9 mouse cellular contexts compared by ENCODE assay signal in the genomic region with DNA sequence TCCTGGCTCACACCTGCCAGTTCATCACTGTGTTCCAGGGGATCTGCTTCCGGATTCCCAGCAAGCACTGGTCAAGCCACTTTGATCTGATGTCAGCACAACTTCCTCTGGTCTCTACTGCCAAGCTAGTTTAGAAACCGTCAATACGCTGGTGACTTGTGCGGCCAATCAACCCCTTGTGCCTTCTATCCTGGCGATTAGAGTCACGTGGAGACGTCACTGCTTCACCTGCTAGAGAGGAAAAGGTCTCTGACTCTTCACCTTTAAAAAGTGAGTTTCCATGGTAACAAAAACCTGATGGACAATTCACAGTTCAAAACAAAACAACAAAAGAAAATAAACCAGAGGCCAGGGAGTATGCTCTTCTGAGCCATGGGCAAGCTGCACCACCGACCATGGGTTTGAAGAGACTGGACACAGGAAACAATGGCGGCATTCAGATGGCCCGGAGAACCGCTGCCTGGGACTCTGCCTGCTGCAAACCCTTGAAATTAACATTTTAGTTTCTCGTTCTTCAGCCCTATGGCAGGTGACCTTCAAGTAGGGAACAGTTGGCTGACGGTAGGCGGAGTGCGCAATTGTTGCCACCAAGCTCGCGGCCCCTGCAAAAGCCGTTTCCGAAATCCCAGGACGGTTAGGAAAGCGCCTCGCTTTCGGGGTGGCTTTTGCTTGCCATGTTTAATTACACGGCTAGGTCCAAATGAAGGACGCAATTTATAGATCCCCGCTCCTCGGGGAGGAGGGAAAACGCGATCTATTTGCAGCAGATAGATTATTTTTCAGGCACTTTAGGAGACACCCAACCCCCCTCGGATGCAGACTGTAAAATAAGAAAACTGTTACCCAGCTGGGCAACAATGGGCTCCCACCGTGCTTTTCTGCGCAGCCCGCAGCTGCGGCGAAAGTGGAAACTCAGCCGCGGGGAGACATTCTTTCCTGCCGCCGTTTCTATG.
A peak's percentile ranks its signal among the peaks of the same experiment; 100 is the strongest.
DNase-seq lines count a peak whose midpoint lies in the region; ATAC-seq and TF ChIP-seq lines count a peak whose summit lies in the region.
"Had no signal": no experiment of that assay in that cellular context is flagged by ENCODE, and none has a peak within 500 bp of the region (broad histone marks: within the 10 kb centered on the region; RNA-seq: fewer than 3 reads in every experiment).

No protein-coding gene starts in this region.

- no peaks in the 10 kb centered on the region for H3K4me1 ChIP-seq in limb, embryonic 11.5 days (ENCODE audit: control insufficient read depth, insufficient read depth, low read length)
- no peaks in the 10 kb centered on the region for H3K4me1 ChIP-seq in stomach, postnatal 0 days (replicated peaks; ENCODE audit: control insufficient read depth, insufficient read depth)

- H3K4me2 ChIP-seq in limb, embryonic 11.5 days (ENCODE audit: low read depth, severe bottlenecking), result peak overlapping the region; percentile 51
- peak overlapping the region; percentile 9 for H3K4me2 ChIP-seq in stomach, postnatal 0 days (replicated peaks; ENCODE audit: low read depth)

- TF ChIP-seq EP300 in stomach, postnatal 0 days (optimal IDR thresholded peaks at IDR 0.05), result no peak

- no peak for TF ChIP-seq CTCF in stomach, postnatal 0 days (IDR thresholded peaks at IDR 0.05; ENCODE audit: low read depth)

- H3K27me3 ChIP-seq in limb, embryonic 11.5 days (ENCODE audit: control insufficient read depth, insufficient read depth, low read length), result peaks cover 33% of the 10 kb centered on the region
- peaks cover 2% of the 10 kb centered on the region; the same call in 1 of the 2 replicates for H3K27me3 ChIP-seq in stomach, postnatal 0 days (ENCODE audit: control insufficient read depth, insufficient read depth, low read length)

- no peaks in the 10 kb centered on the region for H3K36me3 ChIP-seq in limb, embryonic 11.5 days (ENCODE audit: control insufficient read depth, insufficient read depth, low read length)
- no peaks in the 10 kb centered on the region for H3K36me3 ChIP-seq in stomach, postnatal 0 days (ENCODE audit: control insufficient read depth, insufficient read depth, low read length)

- H3K9me3 ChIP-seq in limb, embryonic 11.5 days (ENCODE audit: control insufficient read depth, low read length), result no peaks in the 10 kb centered on the region
- H3K9me3 ChIP-seq in stomach, postnatal 0 days (ENCODE audit: control insufficient read depth, low read length), result no peaks in the 10 kb centered on the region

- DNase-seq in adrenal gland, adult (ENCODE audit: inconsistent age in 2 of 2, low spot score in 1 of 2), result peak; percentile 25 to 60
- no peak for DNase-seq in adrenal gland, postnatal 4 days (ENCODE audit: low spot score in 2 of 2)
- DNase-seq in right cerebral cortex, postnatal 25 days, result peak; percentile 9
- DNase-seq in right cerebral cortex, postnatal 14 days, result no peak
- DNase-seq in limb, embryonic 11.5 days (ENCODE audit: low spot score), result peak; percentile 47
- peak; percentile 16 for DNase-seq in stomach, postnatal 0 days (ENCODE audit: low spot score)
- DNase-seq in kidney, postnatal 10 days, result no peak
- no peak for DNase-seq in kidney, postnatal 36 days

- H3K27ac ChIP-seq in limb, embryonic 11.5 days (replicated peaks; ENCODE audit: low read depth, low read length), result no peak overlapping the region
- no peak overlapping the region for H3K27ac ChIP-seq in stomach, postnatal 0 days (replicated peaks)
- H3K27ac ChIP-seq: macrophage had no signal

- H3K4me3 ChIP-seq in limb, embryonic 11.5 days (ENCODE audit: low read depth, low read length), result peak overlapping the region; percentile 24
- H3K4me3 ChIP-seq in stomach, postnatal 0 days (ENCODE audit: low read depth, low read length), result peak overlapping the region; percentile 17; the same call in 1 of the 2 replicates

- 11% methylated on average over 39 of the region's 39 CpGs for WGBS in limb, embryonic 11.5 days
- WGBS in stomach, postnatal 0 days, result 13% methylated on average over 39 of the region's 39 CpGs

- H3K9ac ChIP-seq in limb, embryonic 11.5 days (ENCODE audit: low read length), result peak overlapping the region; percentile 17; the same call in 1 of the 2 replicates
- H3K9ac ChIP-seq in stomach, postnatal 0 days (ENCODE audit: low read length), result no peak overlapping the region

- ATAC-seq in limb, embryonic 11.5 days (ENCODE audit: insufficient number of reproducible peaks, low FRiP score, low TSS enrichment, low read depth), result no peak
- ATAC-seq in stomach, postnatal 0 days (ENCODE audit: low FRiP score, low TSS enrichment), result no peak

Comparison
In these comparisons a context has a peak if more than half of its experiments do, and no peak if none do; other contexts are left out.
1. DNase-seq: peak in adrenal gland, adult (2 of 2), right cerebral cortex, postnatal 25 days (single experiment), limb, embryonic 11.5 days (single experiment) and stomach, postnatal 0 days (single experiment); none in adrenal gland, postnatal 4 days (0 of 2), right cerebral cortex, postnatal 14 days (single experiment), kidney, postnatal 10 days (single experiment) and kidney, postnatal 36 days (0 of 2).